Mouse (Mus musculus): ENCODE results near the gene Tnip1.

GRCm38 (mm10) chr11:54913841-54914240 lies 48.9 kb downstream of the Tnip1 start:
- TF ChIP-seq CTCF (IDR thresholded peaks at IDR 0.05; ENCODE audit: extremely low read depth, insufficient read depth, low read length) (no peak), POLR2A (IDR thresholded peaks at IDR 0.05; ENCODE audit: extremely low read depth, insufficient read depth, low read length) (no peak)

Data from cortical plate, adult 2 months (tissue).